Mouse (Mus musculus) liver, embryonic 18 days (tissue): ENCODE results near the gene Ptprn. TPM values are rescaled to one million over a fixed set of nuclear protein-coding genes. Genes with fewer than 3 reads are reported as not detected.

Experiments used
- polyA plus RNA-seq: library from polyadenylated mRNA; depleted of rRNA; stranded (reverse); fragments of >200 nt; gene quantifications from 2 replicates; pipeline ENCODE4 v1.2.3, GENCODE M21; 2012; rRNA removed

The Ptprn gene
- 0.10 TPM in 2 replicates for polyA plus RNA-seq

DNA sequence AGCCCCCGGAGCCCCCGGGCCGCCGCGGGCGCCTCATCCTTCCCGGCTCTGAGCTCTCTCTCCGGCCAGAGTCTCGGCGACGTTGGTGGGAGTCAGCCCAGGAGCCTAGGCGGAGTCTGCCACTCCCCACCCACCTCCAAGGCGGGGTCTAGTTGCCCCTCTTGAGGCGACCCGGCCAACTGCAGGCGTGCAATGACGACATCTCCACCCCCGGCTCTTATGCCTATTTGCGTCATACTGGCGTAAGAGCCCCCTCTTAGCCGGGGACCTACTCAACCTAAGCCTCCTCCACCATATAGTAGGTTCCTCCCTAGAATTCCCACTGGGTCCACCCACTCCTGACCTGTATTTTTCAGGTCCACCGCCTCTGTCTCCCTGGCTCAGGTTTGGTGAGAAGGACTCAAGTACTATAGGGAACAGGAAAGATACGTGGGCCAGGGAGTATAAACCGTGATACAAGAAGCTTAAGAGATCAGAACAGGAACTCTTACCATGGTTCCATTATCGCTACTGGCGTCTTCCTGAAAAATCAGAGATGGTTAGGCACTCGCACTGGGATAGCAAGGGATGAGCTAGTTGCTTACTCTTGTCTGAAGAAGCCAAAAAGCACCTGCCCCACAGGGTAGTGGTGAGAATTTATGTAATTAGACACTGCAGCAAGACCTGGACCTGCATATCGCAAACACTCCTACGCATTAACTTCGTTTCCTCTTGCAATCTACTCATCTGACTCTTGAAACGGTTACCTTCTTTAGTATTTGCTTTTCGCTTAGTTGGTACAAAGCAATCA is at the start of gene Ptprn:
Ptprn (minus strand) TSS at position 412 of the 790 bp plus-strand sequence.

DNA sequence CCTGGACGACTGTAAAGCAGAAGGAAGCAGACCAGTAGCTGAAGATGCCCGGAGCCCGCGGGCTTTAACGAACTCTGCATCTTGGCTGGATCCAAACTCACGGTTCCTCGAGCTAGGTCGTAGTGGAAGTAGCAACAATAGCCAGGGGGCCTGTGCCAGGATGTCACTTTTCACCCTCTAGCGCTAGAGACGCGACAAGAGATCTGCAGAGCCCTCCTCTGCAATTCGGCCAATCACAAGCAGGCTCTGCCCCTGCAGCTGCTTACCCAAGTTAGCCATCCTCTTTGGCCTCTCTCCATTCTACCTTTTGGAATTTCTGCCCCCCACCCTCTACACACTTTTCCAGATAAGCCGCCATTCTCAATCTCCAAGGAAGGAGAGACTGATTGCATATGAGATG is 13.9 kb upstream of the Ptprn start, which contains the start of gene Resp18:
Resp18 (minus strand) TSS at position 188 of the 400 bp plus-strand sequence.

DNA sequence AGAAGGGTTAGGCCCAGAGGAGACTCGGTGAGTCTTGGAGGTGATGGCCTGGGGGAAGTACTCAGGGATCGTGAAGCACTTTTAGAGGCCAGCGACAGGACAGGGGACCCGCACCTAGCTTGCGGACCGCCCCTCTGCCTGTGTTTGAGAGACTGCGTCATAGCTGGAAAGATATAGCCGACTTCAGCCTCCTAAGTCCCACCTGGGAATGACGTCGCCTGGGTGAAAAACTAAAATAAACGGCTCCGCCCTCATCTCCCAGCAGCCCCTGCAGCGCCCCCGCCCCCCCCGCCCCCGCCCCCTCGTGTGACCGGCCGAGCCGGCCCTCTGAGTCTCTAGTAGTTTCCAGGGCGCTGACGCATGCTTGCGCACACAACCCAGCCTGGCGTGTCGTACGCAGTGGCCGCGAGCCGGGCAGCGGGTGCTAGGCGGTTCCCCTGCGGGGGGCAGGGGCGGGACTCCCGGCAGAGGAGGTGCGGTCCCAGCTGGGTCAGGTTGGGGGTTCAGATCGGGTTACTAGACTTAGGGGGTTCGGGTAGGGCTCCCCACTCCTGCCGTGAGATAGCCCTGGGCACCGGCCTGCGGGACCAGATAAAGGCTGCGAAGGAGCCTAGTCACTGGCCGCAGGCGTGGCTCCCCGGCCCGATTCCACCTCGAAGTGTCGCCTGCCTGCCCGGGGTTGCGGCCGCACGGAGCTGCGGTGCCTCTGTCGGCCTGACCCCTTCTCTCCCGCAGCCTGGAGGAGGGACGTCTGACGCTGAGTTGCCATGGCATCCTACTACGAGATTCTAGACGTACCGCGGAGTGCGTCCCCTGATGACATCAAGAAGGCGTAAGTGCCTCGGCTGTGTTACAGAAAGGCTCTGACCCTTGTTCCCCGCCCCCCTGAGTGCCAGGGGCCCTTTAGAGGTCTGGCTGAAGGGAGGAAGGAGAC is 27.9 kb downstream of the Ptprn start, which contains the start of gene Dnajb2:
Dnajb2 (plus strand) TSS at position 290 of the 934 bp plus-strand sequence.

DNA sequence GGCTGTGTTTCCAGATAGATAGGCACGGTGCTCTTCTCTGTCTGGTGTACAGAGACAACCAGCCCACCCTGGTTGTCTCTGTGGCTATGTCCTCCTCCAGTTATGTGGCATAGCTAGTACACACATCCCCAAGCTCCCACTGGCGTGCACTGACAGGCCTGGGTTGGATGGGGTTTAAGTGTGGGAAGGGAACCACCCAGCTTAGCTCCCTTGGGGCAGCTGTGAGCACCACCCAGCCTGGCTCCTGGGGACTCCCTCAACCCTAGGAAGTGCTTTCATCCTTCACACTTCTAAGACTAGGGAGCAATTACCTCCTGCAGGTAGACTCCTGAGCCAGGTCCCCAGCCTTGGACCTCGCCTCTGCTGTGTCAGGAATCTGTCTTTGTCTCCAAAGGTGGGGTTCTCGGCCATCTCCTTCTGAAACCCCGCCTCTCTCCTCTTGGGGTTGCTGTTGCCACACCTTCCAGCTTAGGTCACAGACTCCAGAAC is 32.6 kb downstream of the Ptprn start, which contains the start of gene A630095N17Rik:
A630095N17Rik (minus strand) TSS at position 439 of the 489 bp plus-strand sequence.

GRCm38 (mm10) chr1:75219531-75219930 is 44.8 kb downstream of the Ptprn start, which contains the start of gene Tuba4a:
TSS of gene Tuba4a (minus strand) at chr1:75219865.

DNA sequence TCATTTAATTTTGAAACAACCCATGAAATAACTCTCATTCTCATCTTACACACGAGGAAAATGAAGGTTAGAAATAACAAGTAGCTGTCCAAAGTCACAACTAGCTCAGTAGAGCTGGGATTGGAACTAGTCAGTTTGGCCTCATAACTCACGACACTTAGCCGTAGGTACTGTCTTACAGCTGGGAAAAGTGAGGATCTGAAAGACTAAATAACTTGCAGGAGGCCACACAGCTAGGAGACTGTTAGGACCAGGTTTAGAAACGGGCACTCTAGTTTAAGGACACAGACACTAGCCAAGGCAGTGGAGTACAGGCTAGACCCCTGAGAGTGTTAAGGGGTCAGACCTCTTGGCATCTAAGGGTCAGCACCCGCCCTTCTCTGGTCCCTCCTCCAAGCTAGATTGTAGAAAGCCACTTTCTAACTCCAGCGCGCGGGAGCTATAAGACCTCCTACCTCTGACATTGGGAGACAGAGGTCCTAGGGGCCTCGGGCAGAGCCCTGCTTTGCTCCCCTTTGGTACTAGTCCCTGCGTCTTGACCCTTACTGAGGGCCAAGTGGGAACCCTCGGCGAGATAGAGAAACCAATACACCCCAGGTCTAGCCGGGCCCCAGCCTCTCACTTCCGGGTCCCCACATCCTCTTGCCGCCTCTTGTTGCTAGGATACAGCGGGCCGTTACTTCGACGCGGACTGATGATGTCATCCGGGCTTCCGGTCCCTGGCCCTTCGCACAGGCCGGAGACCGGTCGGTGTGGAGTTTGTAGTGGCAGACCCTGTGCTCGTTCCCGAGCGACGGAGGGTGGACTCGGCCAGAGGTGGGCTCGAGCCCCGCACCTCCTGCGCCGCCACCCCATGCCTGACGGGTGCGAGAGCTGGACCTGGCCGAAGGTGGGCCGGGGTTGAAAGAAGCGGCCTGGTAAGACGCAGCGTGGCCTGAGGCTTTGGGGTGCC is 53.9 kb downstream of the Ptprn start, which contains the start of the genes Glb1l and Stk16:
Glb1l (minus strand) TSS at position 678 of the 952 bp plus-strand sequence.
Stk16 (plus strand) TSS at position 703 of the 952 bp plus-strand sequence.

Other genes with a start within 250 kb of the Ptprn start
- 2.2 and 2.3 TPM in 2 replicates for gene Nhej1, start 139.3 kb downstream of the Ptprn start, polyA plus RNA-seq
- gene Slc23a3, start 130.6 kb downstream of the Ptprn start, polyA plus RNA-seq, result 1.2 TPM in 2 replicates
- 26.9 and 31.0 TPM in 2 replicates for gene Cnppd1, start 121.8 kb downstream of the Ptprn start, polyA plus RNA-seq
- gene Retreg2, start 121.7 kb downstream of the Ptprn start, polyA plus RNA-seq, result 50.7 and 54.5 TPM in 2 replicates
- gene Zfand2b, start 95.9 kb downstream of the Ptprn start, polyA plus RNA-seq, result 41.4 and 42.2 TPM in 2 replicates
- gene Abcb6, start 84.1 kb downstream of the Ptprn start, polyA plus RNA-seq, result 25.8 and 25.9 TPM in 2 replicates
- gene Ankzf1, start 72.4 kb downstream of the Ptprn start, polyA plus RNA-seq, result 11.0 and 13.7 TPM in 2 replicates
- 22.2 and 26.3 TPM in 2 replicates for gene Atg9a, start 72.3 kb downstream of the Ptprn start, polyA plus RNA-seq
- gene Glb1l, start 53.7 kb downstream of the Ptprn start, polyA plus RNA-seq, result 4.7 and 4.9 TPM in 2 replicates
- 104 and 122 TPM in 2 replicates for gene Stk16, start 53.7 kb downstream of the Ptprn start, polyA plus RNA-seq
- gene Tuba4a, start 44.6 kb downstream of the Ptprn start, polyA plus RNA-seq, result 103 and 117 TPM in 2 replicates
- not detected in 2 replicates for gene A630095N17Rik, start 32.4 kb downstream of the Ptprn start, polyA plus RNA-seq
- 20.3 and 23.9 TPM in 2 replicates for gene Dnajb2, start 28.1 kb downstream of the Ptprn start, polyA plus RNA-seq
- gene Resp18, start 13.9 kb upstream of the Ptprn start, polyA plus RNA-seq, result not detected in 2 replicates
- 61.8 and 63.4 TPM in 2 replicates for gene Dnpep, start 53.5 kb upstream of the Ptprn start, polyA plus RNA-seq
- 2.0 and 2.2 TPM in 2 replicates for gene Des, start 95.8 kb upstream of the Ptprn start, polyA plus RNA-seq
- gene Speg, start 110.8 kb upstream of the Ptprn start, polyA plus RNA-seq, result 4.9 and 6.9 TPM in 2 replicates
- 38.7 and 42.0 TPM in 2 replicates for gene Gmppa, start 171.4 kb upstream of the Ptprn start, polyA plus RNA-seq
- 0.01 and 0.03 TPM in 2 replicates for gene Asic4, start 185.9 kb upstream of the Ptprn start, polyA plus RNA-seq
- gene Chpf, start 214.8 kb upstream of the Ptprn start, polyA plus RNA-seq, result 3.7 and 4.1 TPM in 2 replicates
- 0.10 TPM in 2 replicates for gene Tmem198, start 215.0 kb upstream of the Ptprn start, polyA plus RNA-seq
- gene Obsl1, start 241.9 kb upstream of the Ptprn start, polyA plus RNA-seq, result 10.4 and 12.4 TPM in 2 replicates
- gene Inha, start 242.6 kb upstream of the Ptprn start, polyA plus RNA-seq, result 1.8 and 2.0 TPM in 2 replicates